Comparison of ENCODE assay signal across 16 mouse cellular contexts in genomic region chr4:65946021-65946420, GRCm38 (mm10).
"Had no signal": no experiment of that assay in that cellular context is flagged by ENCODE, and none has a peak within 500 bp of the region (broad histone marks: within the 10 kb centered on the region; RNA-seq: fewer than 3 reads in every experiment).

No protein-coding gene starts in this region.

- H3K9me3 ChIP-seq: neural tube, embryonic 13.5 days; neural tube, embryonic 15.5 days; stomach, embryonic 15.5 days had no signal

- DNase-seq: retina, postnatal 1 day; right cerebral cortex, adult 18-20 months; right cerebral cortex, postnatal 14 days; right cerebral cortex, postnatal 25 days; right cerebral cortex, postnatal 4 days; spleen, adult 18-20 months; thymus, adult 18-20 months; thymus, adult 2 months; thymus, postnatal 14 days; thymus, postnatal 25 days; thymus, postnatal 36 days; thymus, postnatal 4 days had no signal

- H3K9ac ChIP-seq: neural tube, embryonic 13.5 days; neural tube, embryonic 15.5 days; stomach, embryonic 15.5 days had no signal

- H3K4me3 ChIP-seq: neural tube, embryonic 13.5 days; neural tube, embryonic 15.5 days; stomach, embryonic 15.5 days had no signal

- H3K36me3 ChIP-seq: neural tube, embryonic 13.5 days; neural tube, embryonic 15.5 days; stomach, embryonic 15.5 days had no signal

- H3K4me1 ChIP-seq: neural tube, embryonic 13.5 days; neural tube, embryonic 15.5 days; stomach, embryonic 15.5 days had no signal

- H3K27ac ChIP-seq: neural tube, embryonic 13.5 days; neural tube, embryonic 15.5 days; stomach, embryonic 15.5 days; stomach, postnatal 0 days had no signal

- H3K27me3 ChIP-seq: neural tube, embryonic 13.5 days; neural tube, embryonic 15.5 days; stomach, embryonic 15.5 days had no signal

- H3K4me2 ChIP-seq: neural tube, embryonic 13.5 days; neural tube, embryonic 15.5 days; stomach, embryonic 15.5 days had no signal
